Mouse (Mus musculus) small intestine, adult 2 months (tissue): ENCODE data around the gene Kdr.

ENCODE experiments used
- CTCF ChIP-seq: fragments of 200-500 bp; IDR thresholded peaks from 2 replicates; pipeline ENCODE4 v1.5.1; 2012; ENCODE audit warnings: low read depth, mild to moderate bottlenecking, control low read depth, inconsistent platforms, low read length, moderate library complexity, mixed read lengths; ENCODE audit not compliant: insufficient replicate concordance, insufficient read length; ENCODE audit errors: extremely low read depth
- POLR2A ChIP-seq: fragments of 200-500 bp; IDR thresholded peaks from 2 replicates; pipeline ENCODE4 v1.6.1; 2012; ENCODE audit warnings: low read depth, mild to moderate bottlenecking, control low read depth, inconsistent platforms, low read length, moderate library complexity

DNA sequence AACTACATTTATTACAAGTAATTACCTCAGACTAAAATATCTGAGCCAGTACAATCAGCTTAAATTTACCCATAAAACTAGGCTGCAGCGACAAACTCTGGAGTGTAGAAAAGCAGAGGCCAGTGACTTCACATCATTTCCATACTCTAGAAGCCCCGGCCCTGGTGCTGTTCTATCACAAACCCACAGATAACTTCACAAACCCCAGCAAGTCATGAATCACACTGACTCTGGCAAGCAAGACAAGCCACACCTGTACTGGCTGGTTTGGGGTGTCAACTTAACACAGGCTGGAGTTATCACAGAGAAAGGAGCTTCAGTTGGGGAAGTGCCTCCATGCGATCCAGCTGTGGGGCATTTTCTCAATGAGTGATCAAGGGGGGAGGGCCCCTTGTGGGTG lies 18.4 kb downstream of the Kdr start:
- TF ChIP-seq POLR2A (no peak), CTCF (no peak)
